Mouse (Mus musculus): ENCODE measurements around the gene Arhgef7. TPM values are rescaled to one million over a fixed set of nuclear protein-coding genes. Genes with fewer than 3 reads are reported as not detected.

Gene Arhgef7
- polyA plus RNA-seq, 1 experiment from 2014 or later: 84.0 TPM

DNA sequence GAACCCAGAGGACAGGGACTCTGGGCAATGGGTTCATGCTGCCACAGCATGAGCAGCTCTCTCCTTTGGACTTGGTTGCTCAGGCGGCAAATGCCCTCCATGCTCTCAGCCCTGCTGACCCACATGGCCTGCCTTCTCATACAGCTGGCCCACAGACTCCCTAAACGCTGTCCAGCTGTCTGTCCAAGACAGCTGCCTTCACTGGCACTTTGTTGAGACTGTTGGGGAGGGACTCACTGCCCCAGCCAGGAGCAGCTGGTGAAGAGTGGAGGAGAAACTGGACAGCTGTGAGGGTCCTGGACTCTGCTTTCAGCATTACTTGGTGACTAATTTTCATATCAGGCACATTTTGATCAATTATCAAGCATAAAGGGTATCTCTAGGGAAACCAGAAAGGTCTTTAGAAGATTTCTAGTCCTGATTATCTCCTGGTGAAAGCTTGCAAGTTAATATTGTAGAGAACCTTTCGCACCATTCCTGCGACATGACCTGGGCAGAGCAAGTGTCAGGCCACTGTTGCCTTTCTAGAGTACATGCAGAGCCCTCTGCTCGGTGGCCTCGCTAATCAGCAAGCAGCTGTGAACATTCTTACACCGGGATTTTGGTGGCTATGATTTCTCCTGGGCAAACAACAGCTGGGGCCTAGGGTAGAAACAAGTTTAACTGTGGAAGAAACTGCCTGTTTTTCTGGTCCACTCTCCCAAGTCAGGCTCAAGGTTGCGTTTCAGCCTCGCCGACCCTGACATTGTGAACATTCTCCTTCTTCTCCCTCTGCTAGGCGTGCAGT lies 25.8 kb downstream of the Arhgef7 start:
- ATAC-seq (ENCODE audit: low FRiP score, low TSS enrichment): no peak
- peaks cover 6% of the 10 kb centered on the region; the same call in 1 of the 2 replicates for H3K4me1 ChIP-seq (ENCODE audit: control insufficient read depth, insufficient read depth, low read length)
- WGBS: 82% methylated on average over 11 of the region's 11 CpGs

DNA sequence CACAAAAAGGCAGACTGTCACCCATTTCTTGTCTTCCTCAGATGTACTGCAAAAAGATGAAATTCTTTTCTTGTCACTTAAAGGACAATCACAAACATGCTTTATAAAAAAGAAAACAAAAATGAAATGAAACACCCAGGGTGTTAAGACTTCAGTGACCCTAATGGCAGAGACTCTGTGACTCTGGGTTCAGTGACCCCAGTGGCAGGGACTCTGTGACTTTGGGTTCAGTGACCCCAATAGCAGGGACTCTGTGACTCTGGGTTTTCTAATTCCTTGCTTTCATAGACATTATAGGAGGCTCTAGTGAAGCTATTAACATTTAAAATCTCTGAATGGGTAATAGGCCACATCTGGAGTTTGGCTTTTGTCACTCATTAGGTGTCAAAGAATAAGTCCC lies 27.2 kb downstream of the Arhgef7 start:
- Histone ChIP-seq H3K4me1 (ENCODE audit: control insufficient read depth, insufficient read depth, low read length) (peaks cover 13% of the 10 kb centered on the region), H3K27me3 (ENCODE audit: control insufficient read depth, insufficient read depth, low read length) (no peaks in the 10 kb centered on the region), H3K4me3 (replicated peaks; ENCODE audit: low read depth, low read length) (no peak overlapping the region), H3K9ac (replicated peaks; ENCODE audit: low read length) (no peak overlapping the region), H3K4me2 (ENCODE audit: low read length) (no peak overlapping the region), H3K9me3 (ENCODE audit: control insufficient read depth, low read length) (no peaks in the 10 kb centered on the region), H3K36me3 (ENCODE audit: control insufficient read depth, insufficient read depth, low read length) (no peaks in the 10 kb centered on the region), H3K27ac (replicated peaks; ENCODE audit: low read depth, low read length) (no peak overlapping the region)
- DNase-seq: no peak
- no peak for ATAC-seq (ENCODE audit: low FRiP score, low TSS enrichment)

More for the DNA sequence above, 25.8 kb downstream of the Arhgef7 start:
- Histone ChIP-seq H3K36me3 (ENCODE audit: control insufficient read depth, insufficient read depth, low read length) (no peaks in the 10 kb centered on the region), H3K27me3 (ENCODE audit: control insufficient read depth, insufficient read depth, low read length) (no peaks in the 10 kb centered on the region), H3K27ac (replicated peaks; ENCODE audit: low read depth, low read length) (no peak overlapping the region), H3K9me3 (ENCODE audit: control insufficient read depth, low read length) (no peaks in the 10 kb centered on the region), H3K9ac (replicated peaks; ENCODE audit: low read length) (no peak overlapping the region), H3K4me3 (replicated peaks; ENCODE audit: low read depth, low read length) (no peak overlapping the region), H3K4me2 (ENCODE audit: low read length) (no peak overlapping the region)
- DNase-seq: no peak

GRCm38 (mm10) chr8:11755873-11756272 lies 28.4 kb downstream of the Arhgef7 start:
- 22% methylated on average over 5 of the region's 5 CpGs for WGBS
- H3K4me3 ChIP-seq (replicated peaks; ENCODE audit: low read depth, low read length): no peak overlapping the region
- H3K27me3 ChIP-seq (ENCODE audit: control insufficient read depth, insufficient read depth, low read length): no peaks in the 10 kb centered on the region
- H3K9me3 ChIP-seq (ENCODE audit: control insufficient read depth, low read length): no peaks in the 10 kb centered on the region
- H3K4me2 ChIP-seq (ENCODE audit: low read length): no peak overlapping the region
- no peak for ATAC-seq (ENCODE audit: low FRiP score, low TSS enrichment)
- no peak overlapping the region for H3K27ac ChIP-seq (replicated peaks; ENCODE audit: low read depth, low read length)
- H3K36me3 ChIP-seq (ENCODE audit: control insufficient read depth, insufficient read depth, low read length): no peaks in the 10 kb centered on the region
- H3K9ac ChIP-seq (replicated peaks; ENCODE audit: low read length): no peak overlapping the region
- DNase-seq: peak; percentile 75
- H3K4me1 ChIP-seq (ENCODE audit: control insufficient read depth, insufficient read depth, low read length): peaks cover 13% of the 10 kb centered on the region

DNA sequence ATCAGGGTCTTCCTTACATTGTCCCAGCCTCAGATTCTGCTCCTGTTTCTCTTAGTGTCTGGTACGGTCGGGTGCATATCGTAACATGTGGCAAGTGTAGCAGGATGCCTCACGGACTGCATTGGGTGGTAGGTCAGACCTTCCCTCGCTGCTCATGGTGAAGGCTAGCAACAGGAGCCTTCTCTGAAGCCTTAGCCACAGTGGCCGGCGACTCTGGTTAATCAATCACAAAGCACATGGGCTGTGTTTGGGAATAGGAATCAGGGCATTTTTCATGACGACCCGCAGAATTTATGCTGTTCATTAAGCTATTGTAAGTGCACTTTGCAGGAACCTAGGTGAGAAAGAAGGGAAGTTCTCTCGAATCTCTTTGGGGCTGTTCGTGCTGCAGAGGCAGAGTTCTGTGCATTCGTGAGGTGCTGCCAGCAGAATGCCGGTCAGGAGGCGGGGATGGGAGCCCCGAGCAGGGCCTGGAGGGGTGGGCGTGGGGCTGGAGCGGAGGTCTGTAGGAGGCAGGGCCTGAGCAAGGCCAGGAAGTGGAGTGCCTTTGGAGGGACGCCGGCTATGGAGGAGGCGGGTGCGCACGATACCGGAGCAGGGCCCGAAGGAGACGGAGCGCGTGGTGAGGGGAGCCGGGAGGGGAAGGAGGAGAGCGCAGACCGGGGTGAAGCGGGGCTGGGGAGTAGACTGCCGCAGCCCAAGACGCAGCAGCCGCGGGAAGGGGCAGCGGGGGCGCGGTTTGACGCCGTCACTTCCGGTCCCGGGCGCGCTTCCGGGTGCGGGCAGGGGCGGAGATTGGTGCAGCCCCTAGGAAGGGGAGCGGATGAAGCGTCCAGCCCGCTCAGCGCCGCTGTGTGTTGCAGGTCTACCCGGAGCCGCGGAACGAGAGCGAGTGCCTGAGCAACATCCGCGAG lies 30.3 kb downstream of the Arhgef7 start:
- DNase-seq (peak; percentile 93), ATAC-seq (ENCODE audit: low FRiP score, low TSS enrichment) (peak; percentile 94)
- WGBS: 2% methylated on average over 58 of the region's 59 CpGs
- H3K36me3 ChIP-seq (ENCODE audit: control insufficient read depth, insufficient read depth, low read length): no peaks in the 10 kb centered on the region
- no peaks in the 10 kb centered on the region for H3K27me3 ChIP-seq (ENCODE audit: control insufficient read depth, insufficient read depth, low read length)
- peak overlapping the region; percentile 85 for H3K9ac ChIP-seq (replicated peaks; ENCODE audit: low read length)
- peaks cover 13% of the 10 kb centered on the region for H3K4me1 ChIP-seq (ENCODE audit: control insufficient read depth, insufficient read depth, low read length)
- peak overlapping the region; percentile 97 for H3K4me2 ChIP-seq (ENCODE audit: low read length)
- H3K27ac ChIP-seq (replicated peaks; ENCODE audit: low read depth, low read length): peak overlapping the region; percentile 84
- peak overlapping the region; percentile 75 for H3K4me3 ChIP-seq (replicated peaks; ENCODE audit: low read depth, low read length)
- no peaks in the 10 kb centered on the region for H3K9me3 ChIP-seq (ENCODE audit: control insufficient read depth, low read length)

DNA sequence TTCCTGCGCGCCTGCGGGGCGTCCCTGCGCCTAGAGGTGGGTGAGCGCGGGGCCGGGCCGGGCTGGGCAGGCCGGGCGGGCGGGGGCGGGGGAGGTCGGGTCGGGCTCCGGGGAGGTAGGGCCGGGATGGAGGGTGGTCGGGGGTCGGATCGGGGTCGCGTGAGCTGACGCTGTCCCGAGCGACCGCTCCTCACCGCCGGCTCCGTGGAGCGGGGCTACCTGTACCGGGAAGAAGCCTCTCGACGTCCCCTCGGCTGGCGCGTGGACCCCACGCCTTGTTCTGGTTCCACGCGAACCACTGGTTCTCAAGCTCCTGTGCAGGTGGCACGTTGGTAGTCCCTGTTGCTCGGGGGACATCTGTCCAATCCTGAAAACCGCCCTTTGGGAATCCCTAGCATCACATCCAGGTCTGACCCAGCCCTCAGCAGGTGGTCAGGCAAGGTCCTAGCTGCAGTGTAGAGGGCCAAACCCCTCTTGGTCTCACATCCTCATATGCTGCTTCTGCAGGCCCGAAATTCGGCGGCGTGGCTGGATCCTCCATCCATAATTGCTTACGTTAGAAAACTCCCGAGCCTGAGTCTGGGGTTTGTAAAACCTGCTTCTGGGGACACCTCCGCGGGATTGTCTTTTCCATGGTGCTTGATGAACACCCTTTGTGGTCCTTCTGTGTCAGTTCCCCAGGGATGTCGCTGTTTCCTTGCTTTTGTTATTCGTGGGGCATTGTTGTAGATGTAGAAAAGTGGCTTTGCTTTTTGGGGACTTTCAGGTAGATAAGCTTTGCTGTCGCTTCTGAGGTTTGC lies 31.2 kb downstream of the Arhgef7 start:
- peak; percentile 73; the same call in 1 of the 2 replicates for ATAC-seq (ENCODE audit: low FRiP score, low TSS enrichment)
- peak; percentile 31 for DNase-seq

DNA sequence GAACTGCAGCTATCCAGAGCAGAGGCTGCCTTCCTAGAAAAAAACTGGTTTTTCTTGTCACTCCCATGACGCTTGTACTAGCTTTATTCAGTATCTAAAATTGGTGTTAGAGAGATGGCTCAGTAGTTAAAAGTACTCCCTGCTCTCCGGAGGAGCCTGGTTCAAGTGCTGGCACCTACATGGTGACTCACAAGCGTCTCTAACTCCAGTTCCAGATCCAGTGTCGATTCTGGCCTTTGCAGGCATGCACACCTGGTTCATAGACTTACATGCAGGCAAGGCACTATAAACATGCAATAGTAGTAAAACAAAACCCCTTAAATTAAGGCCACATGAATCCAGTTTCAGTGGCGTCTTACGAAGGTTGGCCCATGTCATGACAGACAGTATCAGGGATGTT lies 34.0 kb downstream of the Arhgef7 start:
- peaks cover 13% of the 10 kb centered on the region for H3K4me1 ChIP-seq (ENCODE audit: control insufficient read depth, insufficient read depth, low read length)
- H3K27ac ChIP-seq (replicated peaks; ENCODE audit: low read depth, low read length): no peak overlapping the region
- DNase-seq (no peak), ATAC-seq (ENCODE audit: low FRiP score, low TSS enrichment) (no peak)
- no peak overlapping the region for H3K4me2 ChIP-seq (ENCODE audit: low read length)
- H3K27me3 ChIP-seq (ENCODE audit: control insufficient read depth, insufficient read depth, low read length): no peaks in the 10 kb centered on the region
- no peak overlapping the region for H3K9ac ChIP-seq (replicated peaks; ENCODE audit: low read length)
- H3K36me3 ChIP-seq (ENCODE audit: control insufficient read depth, insufficient read depth, low read length): no peaks in the 10 kb centered on the region
- H3K9me3 ChIP-seq (ENCODE audit: control insufficient read depth, low read length): no peaks in the 10 kb centered on the region
- no peak overlapping the region for H3K4me3 ChIP-seq (replicated peaks; ENCODE audit: low read depth, low read length)
- whole genome bisulfite sequencing: 93% methylated on average over 6 of the region's 6 CpGs

More for the DNA sequence above, 31.2 kb downstream of the Arhgef7 start:
- H3K9ac ChIP-seq (replicated peaks; ENCODE audit: low read length): peak overlapping the region; percentile 85
- H3K27me3 ChIP-seq (ENCODE audit: control insufficient read depth, insufficient read depth, low read length): no peaks in the 10 kb centered on the region
- peak overlapping the region; percentile 84 for H3K27ac ChIP-seq (replicated peaks; ENCODE audit: low read depth, low read length)
- WGBS: 2% methylated on average over 51 of the region's 53 CpGs
- H3K36me3 ChIP-seq (ENCODE audit: control insufficient read depth, insufficient read depth, low read length): no peaks in the 10 kb centered on the region
- H3K4me2 ChIP-seq (ENCODE audit: low read length): peak overlapping the region; percentile 97
- peaks cover 13% of the 10 kb centered on the region for H3K4me1 ChIP-seq (ENCODE audit: control insufficient read depth, insufficient read depth, low read length)
- no peaks in the 10 kb centered on the region for H3K9me3 ChIP-seq (ENCODE audit: control insufficient read depth, low read length)
- H3K4me3 ChIP-seq (replicated peaks; ENCODE audit: low read depth, low read length): peak overlapping the region; percentile 75

DNA sequence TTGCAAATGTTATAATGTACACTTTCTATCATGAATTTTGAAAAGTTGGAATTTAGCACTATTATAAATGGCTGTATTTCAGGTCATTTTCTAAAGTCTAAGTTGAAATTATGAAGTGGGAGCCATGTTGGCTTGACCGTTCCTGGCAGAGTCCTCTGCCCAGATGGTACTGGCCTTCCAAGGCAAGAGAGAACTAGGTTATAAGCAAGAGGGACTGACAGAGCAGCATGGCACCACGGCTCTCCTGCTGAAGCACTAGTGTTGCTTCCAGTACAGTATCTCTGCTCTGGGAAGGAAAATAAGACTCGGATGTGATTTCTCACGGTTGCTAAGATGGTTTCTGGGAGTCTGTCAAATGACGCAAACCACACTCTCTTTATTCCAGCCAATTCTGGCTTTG lies 34.5 kb downstream of the Arhgef7 start:
- Histone ChIP-seq H3K36me3 (ENCODE audit: control insufficient read depth, insufficient read depth, low read length) (no peaks in the 10 kb centered on the region), H3K4me3 (replicated peaks; ENCODE audit: low read depth, low read length) (no peak overlapping the region), H3K27ac (replicated peaks; ENCODE audit: low read depth, low read length) (no peak overlapping the region), H3K4me1 (ENCODE audit: control insufficient read depth, insufficient read depth, low read length) (peaks cover 13% of the 10 kb centered on the region), H3K9me3 (ENCODE audit: control insufficient read depth, low read length) (no peaks in the 10 kb centered on the region), H3K27me3 (ENCODE audit: control insufficient read depth, insufficient read depth, low read length) (no peaks in the 10 kb centered on the region), H3K9ac (replicated peaks; ENCODE audit: low read length) (no peak overlapping the region), H3K4me2 (ENCODE audit: low read length) (no peak overlapping the region)
- 94% methylated on average over 5 of the region's 5 CpGs for WGBS
- ATAC-seq (ENCODE audit: low FRiP score, low TSS enrichment) (no peak), DNase-seq (no peak)

DNA sequence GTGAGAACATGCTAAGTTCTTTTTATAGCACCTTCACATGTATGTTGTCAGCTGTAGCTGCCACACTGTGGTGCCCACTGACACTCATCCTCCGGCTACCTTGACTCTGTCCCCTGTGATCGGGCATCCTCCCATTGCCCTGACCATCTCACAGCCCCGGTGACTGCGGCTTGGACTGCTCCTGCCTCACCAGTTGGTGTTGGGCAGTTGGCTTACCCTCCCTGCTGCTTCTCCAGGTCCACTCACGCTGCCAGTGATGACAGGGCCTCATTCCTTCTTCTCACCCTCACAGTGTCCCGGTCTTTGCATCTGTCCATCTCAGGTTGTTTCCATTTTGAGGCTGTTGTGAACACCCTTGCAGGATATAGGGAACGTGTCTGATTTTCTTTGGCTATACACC lies 35.3 kb downstream of the Arhgef7 start:
- Histone ChIP-seq H3K9ac (replicated peaks; ENCODE audit: low read length) (no peak overlapping the region), H3K4me3 (replicated peaks; ENCODE audit: low read depth, low read length) (no peak overlapping the region), H3K4me1 (ENCODE audit: control insufficient read depth, insufficient read depth, low read length) (peaks cover 7% of the 10 kb centered on the region), H3K4me2 (ENCODE audit: low read length) (no peak overlapping the region), H3K9me3 (ENCODE audit: control insufficient read depth, low read length) (no peaks in the 10 kb centered on the region), H3K27me3 (ENCODE audit: control insufficient read depth, insufficient read depth, low read length) (no peaks in the 10 kb centered on the region), H3K27ac (replicated peaks; ENCODE audit: low read depth, low read length) (no peak overlapping the region), H3K36me3 (ENCODE audit: control insufficient read depth, insufficient read depth, low read length) (no peaks in the 10 kb centered on the region)
- DNase-seq: no peak
- 98% methylated on average over 7 of the region's 7 CpGs for WGBS
- ATAC-seq (ENCODE audit: low FRiP score, low TSS enrichment): no peak

All from midbrain, embryonic 14.5 days (tissue).